Mouse (Mus musculus) testis, postnatal 10 days (tissue): ENCODE results near the gene Prom1.
"Not testable (repeated sequence)": the region's sequence is repeated elsewhere in the genome, so short reads cannot be mapped to it uniquely, and the experiment has no call there.

Experiments
- DNase-seq: peaks from one replicate; pipeline ENCODE4 v3.0.0; 2021; ENCODE audit warnings: low spot score

Gene Prom1

DNA sequence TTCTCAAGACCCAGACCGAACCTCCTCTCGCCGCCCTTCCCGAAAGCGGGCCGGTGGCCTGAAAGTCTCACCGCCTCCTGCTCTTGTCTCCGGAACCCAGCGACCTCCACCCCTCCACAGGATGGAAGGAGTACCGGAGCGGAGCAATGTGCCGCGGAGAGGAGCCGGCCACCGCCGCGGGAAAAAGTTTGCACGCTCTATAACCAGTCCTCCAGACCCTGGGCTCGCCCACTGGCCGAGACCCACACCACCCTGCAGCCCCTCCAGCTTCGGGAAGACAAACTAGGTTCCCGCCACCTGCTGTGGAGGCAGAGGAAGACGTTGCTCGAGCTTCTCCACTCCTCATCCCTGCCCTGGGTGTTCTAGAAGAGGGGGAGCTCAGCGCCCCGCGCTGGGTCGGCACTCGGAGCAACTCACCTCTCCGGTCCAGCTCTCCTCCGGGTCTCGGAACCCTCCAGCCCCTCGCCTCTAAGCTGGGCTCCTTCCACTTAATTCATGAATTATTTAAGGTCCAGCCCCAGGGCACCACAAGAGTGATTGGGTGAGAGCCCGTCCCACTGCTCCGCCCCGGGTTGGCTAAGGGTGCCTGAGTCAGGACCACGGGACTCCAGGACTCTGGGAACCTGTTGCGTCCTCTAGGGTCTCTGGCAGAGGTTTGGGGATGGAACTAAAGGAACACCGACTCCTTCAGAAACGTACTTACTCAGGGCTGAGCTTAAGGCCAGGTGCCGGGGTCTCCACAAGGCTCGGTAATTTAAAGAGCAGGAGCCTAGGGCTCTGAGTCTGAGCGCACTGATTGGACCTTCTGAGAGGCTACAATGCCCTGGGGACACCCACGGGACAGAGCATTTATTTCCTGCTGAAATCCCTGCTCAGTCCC lies at the start of gene Prom1:
TSS of gene Prom1 (minus strand) at position 802 of the 880 bp plus-strand sequence.
- DNase-seq = peak; percentile 42

DNA sequence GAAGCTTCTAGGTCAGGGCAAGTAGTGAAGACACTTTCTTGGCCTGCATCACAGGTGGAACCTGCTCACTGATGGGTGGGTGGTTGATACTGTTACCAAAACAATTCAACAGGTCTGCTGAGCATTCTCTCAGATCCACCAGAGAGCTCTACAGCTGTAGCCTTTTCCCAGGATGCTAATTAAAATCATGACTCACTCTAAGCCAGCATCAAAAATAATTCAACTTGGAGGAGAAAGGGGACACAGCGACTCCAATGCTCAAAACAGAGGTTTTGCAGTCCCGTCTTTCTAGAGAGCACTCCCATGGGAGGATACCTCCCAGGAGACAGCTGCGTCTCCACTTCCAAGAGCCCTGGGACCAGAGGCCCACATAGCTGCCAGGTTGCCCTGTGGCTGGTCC lies 45.9 kb upstream of the Prom1 start:
- DNase-seq = no peak

DNA sequence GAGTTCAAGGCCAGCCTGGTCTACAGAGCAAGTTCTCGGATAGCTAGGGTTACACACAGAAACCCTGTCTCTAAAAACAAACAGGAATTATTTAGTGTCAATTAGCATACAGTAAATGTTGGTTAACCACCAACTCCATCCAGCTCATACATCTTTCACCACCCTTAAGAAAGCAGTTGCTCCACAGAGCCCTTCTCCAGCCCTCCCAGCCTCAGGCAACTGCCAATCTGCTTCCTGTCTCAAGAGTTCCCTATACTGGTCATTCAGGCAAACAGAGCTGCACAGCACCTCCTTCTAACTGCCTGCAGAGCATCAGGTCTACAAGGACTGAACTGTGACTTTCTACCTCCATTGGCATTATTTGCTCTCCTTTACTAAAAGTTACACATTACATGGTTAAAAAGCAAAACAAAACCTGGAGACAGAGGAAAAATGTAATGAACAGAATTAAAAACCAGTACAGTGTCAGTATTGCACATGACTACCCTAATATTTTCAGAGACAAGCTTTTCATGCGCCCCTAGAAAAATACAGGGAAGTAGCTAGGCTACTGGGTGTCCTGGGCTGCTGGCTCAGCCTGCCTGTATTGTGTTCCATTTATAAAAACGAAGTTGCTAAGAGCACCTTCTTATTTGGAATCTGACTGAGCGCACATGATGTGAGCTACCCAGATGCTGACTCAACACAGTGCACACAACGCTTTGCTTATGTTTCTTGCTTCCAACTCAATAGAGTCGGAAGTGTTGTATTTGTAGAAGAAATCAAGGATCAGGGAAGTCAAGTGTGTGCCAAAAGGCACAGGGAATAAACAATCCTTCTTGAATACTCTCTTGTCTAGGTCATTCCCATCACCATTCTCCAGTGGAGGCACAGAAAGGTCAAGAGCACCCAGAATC lies 44.9 kb upstream of the Prom1 start:
- no peak for DNase-seq

DNA sequence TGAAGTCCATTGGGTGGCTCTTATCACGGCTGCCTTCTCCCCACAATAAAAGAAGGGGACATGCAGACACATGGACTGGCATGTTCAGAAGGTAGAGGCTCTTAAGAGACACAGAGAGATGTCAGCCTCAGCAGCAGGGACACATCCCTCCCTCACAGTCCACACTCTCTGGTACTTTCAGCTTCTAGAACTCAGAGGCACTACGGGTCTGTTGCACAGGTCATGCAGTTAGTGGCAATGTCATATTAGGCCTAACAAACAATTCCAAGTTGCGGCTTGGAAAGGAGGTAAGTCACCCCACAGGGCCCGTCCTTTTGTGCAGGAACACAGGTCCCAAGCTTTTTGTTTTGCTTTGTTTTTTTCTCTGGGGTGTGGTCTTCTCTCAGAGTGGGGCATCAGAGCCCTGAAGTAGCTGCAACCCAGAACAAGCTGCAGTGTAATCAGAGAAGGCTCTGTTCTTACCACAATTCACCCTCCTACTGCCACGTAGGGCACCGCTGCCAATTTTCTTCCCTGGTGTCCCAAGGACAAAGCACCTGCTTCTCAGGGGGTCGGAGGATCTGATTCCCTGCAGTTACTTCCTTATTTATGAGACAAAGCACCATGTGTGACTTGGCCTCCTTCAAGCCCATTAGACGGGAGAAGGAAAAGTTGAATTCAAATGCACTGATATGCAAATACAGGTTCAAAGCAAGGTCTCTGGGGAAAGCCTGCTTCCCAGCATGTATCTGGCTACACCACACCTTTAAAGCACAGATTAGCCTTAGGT lies 41.8 kb upstream of the Prom1 start:
- DNase-seq = no peak

DNA sequence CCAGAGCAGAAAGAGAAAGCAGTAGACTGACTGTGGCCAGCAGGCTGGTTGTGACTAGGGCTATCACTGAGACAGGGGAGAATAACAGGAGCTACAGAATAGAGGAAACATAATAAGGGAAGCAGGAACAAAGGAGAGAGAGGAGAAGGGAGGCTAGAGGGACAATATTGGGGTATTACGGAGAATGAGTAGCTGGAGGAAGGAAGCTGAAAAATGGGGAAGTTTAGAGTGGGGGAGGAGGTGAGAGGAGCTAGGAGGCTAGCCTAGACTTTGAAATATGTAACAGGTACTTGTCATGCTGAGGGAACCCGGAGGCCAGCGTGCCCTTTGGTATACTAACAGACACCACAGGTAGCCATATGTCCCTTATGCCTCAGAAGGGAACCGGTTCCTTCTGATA lies 25.7 kb upstream of the Prom1 start:
- no peak for DNase-seq

DNA sequence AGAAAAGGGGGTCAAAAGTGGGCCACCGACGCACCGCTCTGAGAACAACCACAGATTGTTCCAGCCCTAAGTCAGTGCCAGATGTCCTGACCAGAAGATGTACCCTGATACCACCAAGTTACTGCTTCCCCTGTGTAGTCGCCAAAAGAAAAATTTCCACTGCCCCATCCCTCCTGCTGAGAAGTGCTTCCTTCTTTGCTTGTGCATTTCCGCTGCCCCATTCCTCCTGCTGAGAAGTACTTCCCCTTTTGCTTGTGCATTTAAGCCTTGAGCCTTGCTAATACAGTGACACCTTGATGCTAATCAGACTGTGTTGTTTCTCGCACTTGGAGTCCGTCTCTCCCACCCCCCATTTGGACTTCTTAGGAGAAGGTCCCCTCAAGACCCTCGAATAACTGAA lies 24.7 kb upstream of the Prom1 start:
- not testable (repeated sequence) for DNase-seq

DNA sequence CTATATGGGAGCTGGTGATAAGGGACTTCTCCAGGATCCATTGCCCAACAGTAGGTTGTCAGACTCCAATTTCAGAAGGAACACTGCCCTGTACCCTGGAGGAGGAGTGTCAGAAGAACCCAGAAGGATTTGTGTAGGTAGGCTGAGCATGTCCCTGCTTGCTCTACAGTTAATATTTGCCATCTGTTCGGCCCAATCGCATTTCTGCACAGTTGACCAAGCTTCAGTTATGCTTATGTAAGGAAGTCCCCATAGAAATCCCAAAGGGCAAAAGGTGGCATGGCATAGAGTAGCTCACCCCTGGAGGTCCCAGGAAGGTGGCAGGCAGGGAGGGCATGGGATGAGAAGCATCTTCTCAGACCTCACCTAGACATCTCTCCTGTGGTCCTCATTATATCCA lies 19.6 kb upstream of the Prom1 start:
- DNase-seq = no peak

DNA sequence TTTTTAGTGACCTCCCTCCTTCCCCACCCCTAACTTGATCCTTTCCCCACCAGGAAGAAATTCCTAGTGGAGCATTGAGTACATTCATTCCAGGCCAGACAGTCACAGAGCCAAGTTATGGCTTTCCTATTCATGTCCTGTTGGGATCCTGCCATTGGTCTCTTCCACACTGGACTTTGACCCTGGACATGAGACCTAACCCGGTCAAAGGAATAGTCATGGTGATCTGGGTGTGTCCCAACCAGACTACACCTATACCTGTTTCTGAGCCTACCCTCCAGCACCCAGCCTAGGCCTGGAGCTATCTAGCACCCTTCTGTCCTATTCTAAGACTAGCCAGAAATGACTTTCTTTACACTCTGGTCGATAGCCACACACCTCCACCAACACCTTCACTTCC lies 11.3 kb upstream of the Prom1 start:
- no peak for DNase-seq

DNA sequence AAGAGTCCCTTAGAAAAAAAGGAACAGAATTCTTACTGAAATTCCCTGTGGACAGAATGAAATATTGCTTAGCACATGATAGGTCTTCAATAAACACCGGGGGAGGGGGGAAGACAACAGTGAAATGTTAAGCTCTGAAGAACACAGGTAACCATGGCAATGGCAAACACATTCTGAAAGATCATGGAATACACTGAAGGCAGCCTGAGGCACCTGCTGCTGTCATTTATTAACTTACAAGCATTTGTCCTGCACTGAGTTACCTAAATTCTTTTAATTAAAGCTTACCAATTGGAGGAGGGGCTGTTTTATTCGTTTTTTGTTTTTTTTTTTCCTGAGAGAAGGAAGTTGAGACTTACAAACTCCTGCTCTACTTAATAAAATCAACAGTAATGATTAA lies 7.3 kb upstream of the Prom1 start:
- no peak for DNase-seq

DNA sequence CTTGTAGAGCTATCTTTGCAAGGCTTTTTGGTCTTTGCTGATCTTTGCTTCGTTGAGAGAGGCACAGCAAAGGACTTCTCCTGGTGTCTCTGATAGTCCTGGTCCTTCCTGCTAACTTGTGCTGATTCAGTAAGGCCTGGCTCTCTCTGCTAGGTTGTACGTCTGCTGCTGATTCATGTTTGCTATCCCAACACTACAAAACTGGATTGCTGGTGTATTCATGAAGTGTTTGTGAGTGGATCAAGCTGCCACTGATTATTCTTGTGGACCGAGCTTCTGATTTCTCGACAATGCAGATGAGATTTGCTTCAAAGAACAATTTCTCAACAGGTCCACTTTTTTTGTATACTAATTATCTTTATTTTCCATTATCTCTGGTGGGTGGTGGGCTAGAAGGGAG lies 6.3 kb upstream of the Prom1 start:
- no peak for DNase-seq

DNA sequence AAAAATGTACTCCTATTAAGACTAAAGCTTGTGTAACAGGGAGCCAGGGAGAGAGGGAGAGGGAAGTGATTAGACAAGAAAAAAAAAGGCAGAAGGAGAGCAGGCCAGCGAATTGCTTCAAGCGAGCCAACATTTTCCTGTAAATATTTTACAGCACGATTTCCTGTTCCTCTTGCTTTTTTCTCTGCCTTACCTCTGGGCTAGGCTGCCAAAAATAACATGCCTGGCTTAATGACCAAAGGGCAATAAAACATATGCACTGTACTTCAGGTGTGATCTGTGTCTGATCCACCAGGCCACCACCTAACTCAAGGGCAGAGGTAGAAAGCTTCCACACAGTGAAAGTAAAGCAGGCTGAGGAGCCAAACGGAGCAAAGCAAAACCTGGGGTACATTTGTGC lies 3.4 kb upstream of the Prom1 start:
- no peak for DNase-seq

DNA sequence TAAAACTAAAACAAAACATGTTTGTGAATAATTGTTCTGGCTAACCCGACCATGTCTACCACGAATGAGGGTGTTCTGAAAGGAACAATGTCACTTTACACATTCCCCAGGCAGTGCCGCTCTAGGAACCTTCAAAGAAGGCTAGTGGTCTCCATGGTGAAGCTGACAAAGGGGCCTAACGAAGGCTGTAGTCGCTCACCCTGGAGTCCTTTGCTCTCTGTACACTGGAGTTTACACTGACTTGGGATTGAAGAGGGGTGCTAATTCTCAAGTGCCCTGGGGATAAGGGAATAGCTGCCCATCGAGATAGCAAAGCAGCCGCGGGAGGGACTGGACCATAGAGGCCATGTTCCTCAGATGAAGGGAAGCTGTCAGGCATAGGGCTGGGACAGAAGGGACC lies 2.9 kb upstream of the Prom1 start:
- no peak for DNase-seq

DNA sequence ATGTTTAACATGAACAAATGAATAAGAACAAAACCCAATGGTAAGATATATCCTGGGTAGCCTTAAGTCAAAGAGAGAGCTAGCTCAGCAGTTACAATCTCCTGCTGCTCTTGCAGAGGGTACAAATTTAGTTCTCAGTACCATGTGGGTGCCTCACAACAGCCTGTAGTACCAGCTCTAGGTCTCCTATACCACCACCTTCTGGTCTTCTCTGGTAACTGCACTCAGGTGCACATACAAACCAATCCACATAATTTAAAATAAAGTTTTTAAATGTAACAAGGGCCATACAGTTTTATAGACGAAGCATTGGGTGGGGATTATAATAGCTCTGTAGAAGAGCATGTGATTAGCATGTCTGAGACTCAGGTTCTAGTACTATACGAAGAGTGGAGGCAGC lies 2.3 kb upstream of the Prom1 start:
- no peak for DNase-seq

DNA sequence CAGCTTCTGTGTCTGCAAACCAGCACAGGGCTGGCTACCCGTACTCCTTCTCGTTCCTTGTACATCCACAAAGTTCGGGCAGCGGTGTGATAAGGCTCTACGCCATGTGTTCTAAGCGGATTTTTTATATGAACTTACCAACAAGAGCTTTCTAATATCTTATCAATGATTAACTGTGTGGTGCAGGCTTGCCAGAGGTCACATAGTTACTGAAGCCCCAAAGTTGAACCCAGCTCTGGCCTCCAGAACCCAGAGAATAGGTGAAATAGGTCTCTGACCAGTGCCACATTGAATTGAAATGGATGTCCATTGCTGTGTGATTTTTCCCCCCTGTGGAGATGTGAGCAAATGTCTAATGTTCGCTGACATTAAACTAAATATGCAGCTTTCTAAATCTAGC lies 1.3 kb upstream of the Prom1 start:
- DNase-seq = no peak

DNA sequence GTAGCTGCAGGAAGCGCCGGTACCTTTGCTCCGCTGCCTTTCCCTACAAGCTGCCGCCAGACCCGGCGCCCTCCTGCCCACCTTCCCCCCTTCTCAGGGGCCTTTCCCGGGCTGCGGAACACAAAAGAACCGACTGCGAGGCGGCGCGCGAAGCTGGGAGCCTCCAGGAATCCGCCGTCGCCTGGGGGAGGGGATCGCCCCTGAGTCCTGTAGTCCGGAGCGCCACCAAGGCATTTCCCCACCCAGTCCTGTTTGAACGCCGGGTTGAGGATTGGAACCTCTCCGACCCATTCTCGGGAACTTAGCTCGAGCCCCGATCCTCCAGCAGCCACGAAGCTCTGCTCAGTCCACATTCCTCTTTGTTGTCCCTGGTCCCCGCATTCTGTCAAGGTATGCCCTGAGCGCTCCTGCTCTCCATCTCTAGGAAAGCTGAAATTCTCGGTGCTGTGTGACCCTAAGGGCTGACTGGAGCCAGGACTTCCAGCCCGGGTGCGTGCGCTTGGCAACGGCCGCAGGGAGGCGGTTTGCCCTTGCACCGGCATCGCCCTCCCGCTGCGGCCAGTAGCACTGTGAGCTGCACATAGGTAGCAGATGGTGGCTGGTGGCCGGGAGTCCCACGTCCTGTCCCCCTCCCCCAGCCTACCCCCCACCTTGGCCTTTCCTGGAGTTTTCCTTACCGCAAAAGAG lies 1.1 kb downstream of the Prom1 start:
- DNase-seq = peak; percentile 49

DNA sequence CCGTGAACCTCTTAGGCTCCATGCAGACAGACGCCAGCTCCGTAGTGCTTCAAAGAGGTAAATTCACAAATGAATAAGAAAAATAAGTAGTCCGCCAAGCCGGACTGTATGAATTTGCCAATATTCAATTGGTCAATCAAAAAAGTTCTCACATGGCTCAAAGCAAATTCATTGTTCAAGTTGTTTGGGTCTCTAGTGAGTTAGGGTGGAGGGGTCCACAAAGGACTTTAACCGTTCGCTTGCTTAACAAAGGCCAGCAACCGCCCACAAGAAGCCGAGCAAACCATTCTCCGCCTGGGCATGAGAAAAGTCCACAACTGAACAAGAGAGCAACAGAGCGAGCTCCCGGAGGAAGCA lies 1.7 kb downstream of the Prom1 start:
- no peak for DNase-seq

DNA sequence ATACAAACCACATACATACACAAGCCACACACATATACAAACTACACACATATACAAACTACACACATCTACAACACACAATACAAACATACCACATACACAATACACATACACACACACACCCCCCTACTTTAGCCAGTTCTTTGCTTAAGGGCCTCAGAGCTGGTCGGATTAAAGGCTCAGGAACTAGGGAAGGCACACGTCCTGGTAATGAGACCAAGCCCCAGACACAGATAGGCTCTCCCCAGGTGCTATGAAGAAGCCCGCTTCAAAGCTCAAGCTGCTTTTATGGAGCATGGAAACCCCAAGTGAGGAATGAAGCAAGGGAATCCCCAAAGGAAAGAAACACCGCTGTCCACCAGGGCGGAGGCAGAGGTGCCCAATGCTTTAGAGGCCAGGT lies 4.8 kb downstream of the Prom1 start:
- DNase-seq = no peak

DNA sequence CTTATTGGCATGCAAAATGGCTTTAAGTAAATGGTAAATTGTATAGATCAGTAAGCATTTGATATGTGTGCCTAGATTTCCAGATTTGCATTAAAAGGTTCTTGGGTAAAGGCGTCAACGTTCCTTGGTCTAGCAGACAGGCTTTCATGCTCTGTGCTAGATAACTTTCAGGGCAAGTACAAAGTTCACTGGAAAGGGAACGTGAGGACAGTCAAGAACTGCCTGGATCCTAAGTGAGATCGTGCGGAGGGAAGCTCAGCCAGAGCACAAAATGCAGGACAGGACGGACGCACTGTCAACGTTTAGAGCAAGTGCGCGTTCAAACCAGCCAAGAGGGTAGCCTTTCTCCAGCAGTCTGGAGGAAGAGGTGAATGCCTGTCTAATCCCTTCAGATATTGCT lies 5.7 kb downstream of the Prom1 start:
- no peak for DNase-seq

DNA sequence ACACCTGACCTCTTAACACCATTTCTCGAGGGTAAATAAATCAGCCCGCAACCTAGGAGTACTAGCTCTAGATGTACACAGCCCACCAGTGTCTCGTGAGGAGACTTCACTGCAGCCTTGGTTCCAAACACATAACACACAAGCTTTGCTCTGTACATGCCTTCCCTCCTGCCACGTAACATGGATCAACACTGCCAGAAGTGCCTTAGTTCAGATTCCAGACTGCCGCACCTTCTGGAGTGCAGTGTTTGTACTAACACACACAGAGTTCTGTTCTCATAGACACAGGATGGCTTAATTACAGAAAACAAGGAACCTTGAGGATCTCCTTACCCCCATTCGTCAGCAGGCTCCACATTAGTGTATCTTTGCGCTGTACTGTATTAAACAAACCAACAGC lies 6.1 kb downstream of the Prom1 start:
- DNase-seq = no peak

DNA sequence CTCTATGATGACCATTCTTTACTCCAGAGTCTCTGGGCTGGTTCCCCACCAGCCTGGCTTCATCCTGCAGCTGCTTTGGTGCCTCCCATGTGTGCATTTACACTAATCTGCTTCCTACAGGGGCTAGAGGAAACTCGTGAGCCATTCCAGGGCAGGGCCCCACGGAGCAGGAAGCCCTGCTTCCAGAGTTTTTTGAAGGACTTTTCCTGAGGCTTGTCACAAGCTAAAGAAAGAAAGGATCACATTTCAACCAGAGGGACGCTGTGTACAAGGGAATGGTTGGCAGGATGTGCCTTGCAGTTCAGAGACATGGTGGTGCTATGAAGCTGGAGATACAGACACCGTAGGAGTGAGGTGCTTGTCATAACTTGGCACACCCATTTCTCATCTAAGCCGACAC lies 14.8 kb downstream of the Prom1 start:
- DNase-seq = no peak

DNA sequence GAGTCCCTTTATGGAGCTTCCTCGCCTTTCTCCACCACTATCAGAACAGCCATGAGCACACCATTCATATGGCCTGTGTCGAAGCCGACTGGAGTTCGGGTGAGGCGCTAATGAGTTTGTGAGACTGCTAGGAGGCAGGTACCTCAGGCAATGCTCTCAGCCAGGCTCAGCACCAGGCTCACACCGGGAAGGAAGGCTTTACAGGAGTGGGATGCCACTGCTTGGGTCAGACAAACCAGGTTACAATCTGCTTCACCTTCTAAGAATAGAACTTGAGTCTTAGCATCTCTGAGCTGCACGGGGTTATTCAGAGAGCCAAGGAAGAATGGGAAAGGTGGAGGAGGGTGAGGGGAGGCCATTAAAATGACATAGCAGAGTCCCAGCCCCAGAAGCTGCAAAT lies 16.0 kb downstream of the Prom1 start:
- DNase-seq = no peak

DNA sequence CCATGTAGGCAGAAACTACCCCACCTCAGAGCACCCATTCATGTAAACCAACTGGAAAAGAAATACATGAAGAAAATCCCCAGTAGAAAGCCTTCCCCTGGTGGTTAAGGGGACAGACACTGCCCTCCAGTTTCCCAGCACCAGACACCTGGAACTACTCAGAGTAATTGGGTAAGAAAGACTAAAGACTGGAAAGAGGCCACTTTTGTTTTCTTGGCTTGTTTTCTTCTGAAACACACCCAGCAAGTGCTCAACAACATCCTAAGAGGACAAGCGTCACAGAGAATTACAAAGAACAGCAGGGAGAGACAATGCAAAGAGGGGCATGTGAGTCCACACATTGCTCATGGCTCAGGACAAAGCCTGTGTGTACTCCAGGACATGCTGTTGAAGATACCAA lies 20.7 kb downstream of the Prom1 start:
- DNase-seq = no peak
